Comparison of ENCODE assay signal across 13 mouse cellular contexts in genomic region chr9:123518969-123519894, GRCm38 (mm10). TPM values are rescaled to one million over a fixed set of nuclear protein-coding genes. Genes with fewer than 3 reads are reported as not detected.
DNase-seq lines count a peak whose midpoint lies in the region; ATAC-seq and TF ChIP-seq lines count a peak whose summit lies in the region.
"Had no signal": no experiment of that assay in that cellular context is flagged by ENCODE, and none has a peak within 500 bp of the region (broad histone marks: within the 10 kb centered on the region; RNA-seq: fewer than 3 reads in every experiment).

No protein-coding gene starts in this region.

- H3K27ac ChIP-seq in heart, embryonic 12.5 days (ENCODE audit: poor library complexity, severe bottlenecking), result no peak overlapping the region; the same call in 1 of the 2 replicates
- H3K27ac ChIP-seq in liver, postnatal 0 days (ENCODE audit: low read depth), result no peak overlapping the region
- H3K27ac ChIP-seq: hindbrain, embryonic 10.5 days; limb, embryonic 10.5 days; neural tube, embryonic 13.5 days had no signal

- 75% methylated on average over 13 of the region's 13 CpGs for WGBS in heart, embryonic 12.5 days
- WGBS in liver, postnatal 0 days (ENCODE audit: insufficient replicate concordance), result 50% methylated on average over 13 of the region's 13 CpGs

- TF ChIP-seq EP300 in liver, postnatal 0 days (IDR thresholded peaks at IDR 0.05; ENCODE audit: low read depth), result no peak

- no peak overlapping the region for H3K4me2 ChIP-seq in heart, embryonic 12.5 days
- no peak overlapping the region for H3K4me2 ChIP-seq in liver, postnatal 0 days (ENCODE audit: low read depth, low read length)
- H3K4me2 ChIP-seq: neural tube, embryonic 13.5 days had no signal

- peaks cover 7% of the 10 kb centered on the region for H3K4me1 ChIP-seq in heart, embryonic 12.5 days (replicated peaks)
- no peaks in the 10 kb centered on the region for H3K4me1 ChIP-seq in liver, postnatal 0 days (ENCODE audit: insufficient read depth)
- H3K4me1 ChIP-seq: hindbrain, embryonic 10.5 days; limb, embryonic 10.5 days; neural tube, embryonic 13.5 days had no signal

- peak; percentile 59; the same call in 1 of the 2 replicates for ATAC-seq in heart, embryonic 12.5 days (ENCODE audit: insufficient number of reproducible peaks, low FRiP score)
- peak; percentile 47; the same call in 1 of the 2 replicates for ATAC-seq in liver, postnatal 0 days

- no peaks in the 10 kb centered on the region for H3K9me3 ChIP-seq in heart, embryonic 12.5 days (replicated peaks)
- H3K9me3 ChIP-seq in liver, postnatal 0 days (ENCODE audit: low read length), result no peaks in the 10 kb centered on the region
- H3K9me3 ChIP-seq: hindbrain, embryonic 10.5 days; limb, embryonic 10.5 days; neural tube, embryonic 13.5 days had no signal

- 0 out of 2 replicates have a peak overlapping the region, but pooled peaks have one; percentile 42 for H3K9ac ChIP-seq in heart, embryonic 12.5 days
- H3K9ac ChIP-seq in liver, postnatal 0 days (replicated peaks), result no peak overlapping the region
- H3K9ac ChIP-seq: neural tube, embryonic 13.5 days had no signal

- DNase-seq in heart, adult 8-10 months (ENCODE audit: low spot score), result no peak
- peak; percentile 82 for DNase-seq in T-cell, adult 2 months (ENCODE audit: low spot score)
- DNase-seq in liver, postnatal 0 days, result peak; percentile 26
- DNase-seq in thymus, adult 18-20 months, result peak; percentile 62 to 78
- DNase-seq in right cerebral cortex, postnatal 4 days, result no peak
- no peak for DNase-seq in kidney, adult 18-20 months
- no peak for DNase-seq in layer of hippocampus, postnatal 25 days (ENCODE audit: extremely low spot score in 1 of 2, low spot score in 1 of 2)
- DNase-seq: kidney, postnatal 36 days; right cerebral cortex, postnatal 14 days had no signal

- H3K27me3 ChIP-seq in heart, embryonic 12.5 days (replicated peaks), result no peaks in the 10 kb centered on the region
- no peaks in the 10 kb centered on the region for H3K27me3 ChIP-seq in liver, postnatal 0 days (ENCODE audit: insufficient read depth, low read length)
- H3K27me3 ChIP-seq: neural tube, embryonic 13.5 days had no signal

- TF ChIP-seq CTCF in liver, postnatal 0 days (IDR thresholded peaks at IDR 0.05; ENCODE audit: low read depth), result no peak

- peaks cover 52% of the 10 kb centered on the region for H3K36me3 ChIP-seq in heart, embryonic 12.5 days
- H3K36me3 ChIP-seq in liver, postnatal 0 days (replicated peaks; ENCODE audit: insufficient read depth, low read length), result peaks cover 39% of the 10 kb centered on the region

- H3K4me3 ChIP-seq in heart, embryonic 12.5 days, result no peak overlapping the region
- no peak overlapping the region for H3K4me3 ChIP-seq in liver, postnatal 0 days (ENCODE audit: low read depth, low read length)
- H3K4me3 ChIP-seq: hindbrain, embryonic 10.5 days; limb, embryonic 10.5 days; neural tube, embryonic 13.5 days had no signal

RNA-seq across cellular contexts. Expression of gene Sacm1l, which starts 10.3 kb away (rescaled TPM):
- polyA plus RNA-seq in heart, embryonic 12.5 days (2016; fragmentation: Nextera tagmentation; extraction: Ambion mirVana), result 48.2 and 54.3 TPM in 2 replicates
- total RNA-seq in heart, adult 8-10 months (2022), result 10 to 100 TPM; 29.5 to 36.0 (median 32.5) TPM
- polyA plus RNA-seq in liver, postnatal 0 days (2015; fragmentation: Nextera tagmentation; extraction: Ambion mirVana), result 21.0 and 22.2 TPM in 2 replicates
- 10 to 100 TPM; 51.0 to 58.1 TPM for total RNA-seq in layer of hippocampus, postnatal 25 days (2021)

RNA-seq across cellular contexts. Expression of gene Limd1, which starts 40.7 kb away (rescaled TPM):
- 37.8 and 40.8 TPM in 2 replicates for polyA plus RNA-seq in heart, embryonic 12.5 days (2016; fragmentation: Nextera tagmentation; extraction: Ambion mirVana)
- total RNA-seq in heart, adult 8-10 months (2022), result 10 to 100 TPM; 34.0 to 52.2 (median 36.9) TPM
- polyA plus RNA-seq in liver, postnatal 0 days (2015; fragmentation: Nextera tagmentation; extraction: Ambion mirVana), result 11.9 and 12.4 TPM in 2 replicates
- 1 to 10 TPM; 6.4 to 6.5 TPM for total RNA-seq in layer of hippocampus, postnatal 25 days (2021)

Comparison
In these comparisons a context has a peak if more than half of its experiments do, and no peak if none do; other contexts are left out.
1. DNase-seq: peak in T-cell, adult 2 months (single experiment), liver, postnatal 0 days (single experiment) and thymus, adult 18-20 months (2 of 2); none in heart, adult 8-10 months (single experiment), right cerebral cortex, postnatal 4 days (single experiment), kidney, adult 18-20 months (single experiment) and layer of hippocampus, postnatal 25 days (0 of 2).
2. RNA of gene Limd1, which starts 40.7 kb away (total RNA-seq): 34.0 to 52.2 TPM in heart, adult 8-10 months; 6.4 to 6.5 TPM in layer of hippocampus, postnatal 25 days; every median in the first group is over 4 times any median in the second.